Mouse (Mus musculus): ENCODE measurements around the gene Ppp5c. TPM values are rescaled to one million over a fixed set of nuclear protein-coding genes. Genes with fewer than 3 reads are reported as not detected.

Ppp5c gene
- polyA plus RNA-seq, 1 experiment from 2014 or later = 71.8 TPM

DNA sequence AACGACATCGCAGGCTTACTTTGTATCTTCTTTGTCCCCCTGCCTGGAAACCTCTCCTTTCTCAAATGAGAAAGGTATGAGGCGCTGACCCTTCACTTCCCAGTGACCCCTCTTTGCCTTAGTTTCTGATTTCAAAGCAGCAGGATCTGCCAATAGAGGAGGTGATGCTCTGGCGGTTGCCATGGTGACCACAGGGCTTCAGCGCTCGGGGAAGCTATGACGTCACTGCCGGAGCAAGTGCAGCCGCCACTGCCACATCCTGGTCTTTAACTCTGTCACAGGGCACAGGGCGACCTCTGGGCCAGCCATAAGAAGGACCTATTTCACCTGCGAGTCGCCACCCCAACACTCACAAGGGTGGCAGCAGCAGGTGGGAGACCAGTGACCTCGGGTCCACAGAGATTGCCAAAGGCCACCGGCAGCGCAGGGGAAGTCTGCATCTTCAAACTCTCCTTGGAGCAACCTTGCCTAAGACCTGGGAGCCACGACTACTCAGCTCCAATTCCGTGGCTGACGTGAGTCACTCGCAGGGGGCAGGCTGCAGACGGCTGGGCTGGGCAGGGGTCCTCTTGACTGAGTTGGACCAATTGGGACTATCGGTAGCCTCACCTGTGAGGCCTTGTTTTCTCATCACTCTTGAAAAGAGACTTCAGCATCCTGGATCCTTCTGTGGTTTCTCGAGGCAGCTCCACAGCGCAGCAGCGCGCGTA is 44.7 kb downstream of the Ppp5c start, which contains the start of gene Gm42372:
TSS of gene Gm42372 (plus strand) at position 228 of the 710 bp plus-strand sequence.
- Histone ChIP-seq H3K4me3 (ENCODE audit: low read depth, low read length) (no peak within 1 kb of the TSS), H3K27me3 (replicated peaks; ENCODE audit: insufficient read depth, low read length) (no peaks in the 10 kb centered on the region), H3K9ac (replicated peaks; ENCODE audit: low read depth) (no peak within 1 kb of the TSS), H3K27ac (ENCODE audit: low read length) (no peak within 1 kb of the TSS), H3K36me3 (ENCODE audit: insufficient read depth, low read length) (no peaks in the 10 kb centered on the region), H3K9me3 (ENCODE audit: low read length) (no peaks in the 10 kb centered on the region), H3K4me2 (replicated peaks; ENCODE audit: low read depth, low read length) (no peak within 1 kb of the TSS), H3K4me1 (ENCODE audit: insufficient read depth, low read depth, low read length) (no peaks in the 10 kb centered on the region)
- ATAC-seq (no peak), DNase-seq (ENCODE audit: low spot score) (peak; percentile 59)
- TF ChIP-seq CTCF (IDR thresholded peaks at IDR 0.05) = no peak
- TF ChIP-seq EP300 (IDR thresholded peaks at IDR 0.05) = no peak
- WGBS = 29% methylated on average over 26 of the region's 26 CpGs

DNA sequence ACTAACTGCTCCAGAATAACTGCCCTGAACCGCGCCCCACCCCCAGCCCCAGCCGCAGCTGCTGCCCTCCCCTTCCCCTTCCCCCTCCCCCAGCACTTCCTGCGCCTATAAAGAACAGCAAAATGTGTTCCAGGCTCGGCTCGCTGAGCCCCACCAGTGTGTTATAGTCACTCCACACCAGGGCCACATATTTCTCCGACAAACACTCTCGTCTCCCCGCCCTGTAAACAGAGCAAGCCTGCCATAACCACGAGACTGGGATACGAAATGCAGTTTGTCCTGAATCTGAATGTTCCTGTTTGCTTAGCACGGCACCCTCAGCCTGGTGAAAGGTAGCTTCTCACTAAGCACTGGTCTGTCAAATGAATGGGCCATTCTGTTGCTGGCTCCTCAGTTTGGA is 47.4 kb downstream of the Ppp5c start:
- no peak overlapping the region for H3K9ac ChIP-seq (replicated peaks; ENCODE audit: low read depth)
- H3K36me3 ChIP-seq (ENCODE audit: insufficient read depth, low read length) = no peaks in the 10 kb centered on the region
- ATAC-seq = peak; percentile 71
- under 1% methylated on average over 12 of the region's 12 CpGs for WGBS
- DNase-seq (ENCODE audit: low spot score) = peak; percentile 75
- peak overlapping the region; percentile 73 for H3K27ac ChIP-seq (ENCODE audit: low read length)
- peaks cover 3% of the 10 kb centered on the region; the same call in 1 of the 2 replicates for H3K4me1 ChIP-seq (ENCODE audit: insufficient read depth, low read depth, low read length)
- TF ChIP-seq CTCF (IDR thresholded peaks at IDR 0.05) (no peak), EP300 (IDR thresholded peaks at IDR 0.05) (no peak)
- no peaks in the 10 kb centered on the region for H3K27me3 ChIP-seq (replicated peaks; ENCODE audit: insufficient read depth, low read length)
- peak overlapping the region; percentile 15; the same call in 1 of the 2 replicates for H3K4me3 ChIP-seq (ENCODE audit: low read depth, low read length)
- peak overlapping the region; percentile 47 for H3K4me2 ChIP-seq (replicated peaks; ENCODE audit: low read depth, low read length)
- H3K9me3 ChIP-seq (ENCODE audit: low read length) = no peaks in the 10 kb centered on the region

DNA sequence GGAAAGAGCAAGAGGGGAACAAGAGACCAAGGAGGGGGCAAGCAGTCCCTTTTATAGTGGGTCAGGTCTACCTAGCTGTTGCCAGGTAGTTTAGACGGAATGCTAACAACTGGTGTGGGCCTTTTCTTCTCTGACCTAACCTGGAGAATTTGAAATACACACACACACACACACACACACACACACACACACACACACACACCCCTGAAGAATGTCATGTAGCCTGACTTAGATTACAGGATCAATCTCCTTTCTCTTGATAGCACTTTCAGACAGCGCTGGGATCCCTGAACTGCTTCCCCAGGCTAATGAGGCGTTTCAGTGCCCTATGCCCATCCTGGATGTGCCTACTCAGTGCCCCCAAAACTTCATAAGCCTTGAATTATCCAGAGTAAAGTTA is 49.1 kb downstream of the Ppp5c start:
- ATAC-seq (no peak), DNase-seq (ENCODE audit: low spot score) (no peak)
- TF ChIP-seq CTCF (IDR thresholded peaks at IDR 0.05) (no peak), EP300 (IDR thresholded peaks at IDR 0.05) (no peak)
- no peaks in the 10 kb centered on the region for H3K9me3 ChIP-seq (ENCODE audit: low read length)
- 89% methylated on average over 3 of the region's 3 CpGs for WGBS
- peaks cover 3% of the 10 kb centered on the region; the same call in 1 of the 2 replicates for H3K4me1 ChIP-seq (ENCODE audit: insufficient read depth, low read depth, low read length)
- H3K36me3 ChIP-seq (ENCODE audit: insufficient read depth, low read length) = no peaks in the 10 kb centered on the region
- no peak overlapping the region for H3K27ac ChIP-seq (ENCODE audit: low read length)
- no peak overlapping the region for H3K9ac ChIP-seq (replicated peaks; ENCODE audit: low read depth)
- no peaks in the 10 kb centered on the region for H3K27me3 ChIP-seq (replicated peaks; ENCODE audit: insufficient read depth, low read length)
- H3K4me3 ChIP-seq (ENCODE audit: low read depth, low read length) = no peak overlapping the region
- no peak overlapping the region for H3K4me2 ChIP-seq (replicated peaks; ENCODE audit: low read depth, low read length)

DNA sequence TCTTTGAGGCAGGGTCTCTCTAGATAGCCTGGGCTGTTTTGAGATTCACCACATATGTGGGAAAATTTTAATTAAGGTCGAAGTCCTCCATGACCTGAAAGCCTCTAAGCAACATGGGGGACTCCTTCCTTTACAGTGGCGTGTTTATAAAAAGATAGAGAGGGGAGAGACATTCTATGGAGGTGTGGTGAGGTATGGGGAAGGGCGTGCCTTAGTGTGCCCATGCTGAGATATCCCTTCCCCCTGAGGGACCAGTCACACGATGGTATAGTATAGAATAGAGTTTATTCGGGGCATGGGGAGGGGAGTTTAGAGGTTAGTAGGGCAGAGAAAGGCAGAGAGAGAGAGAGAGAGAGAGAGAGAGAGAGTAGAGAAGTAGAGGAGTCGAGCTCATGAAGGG is 49.6 kb downstream of the Ppp5c start:
- Histone ChIP-seq H3K4me1 (ENCODE audit: insufficient read depth, low read depth, low read length) (peaks cover 3% of the 10 kb centered on the region; the same call in 1 of the 2 replicates), H3K4me2 (replicated peaks; ENCODE audit: low read depth, low read length) (no peak overlapping the region), H3K9me3 (ENCODE audit: low read length) (no peaks in the 10 kb centered on the region), H3K27ac (ENCODE audit: low read length) (no peak overlapping the region), H3K9ac (replicated peaks; ENCODE audit: low read depth) (no peak overlapping the region), H3K4me3 (ENCODE audit: low read depth, low read length) (no peak overlapping the region), H3K36me3 (ENCODE audit: insufficient read depth, low read length) (no peaks in the 10 kb centered on the region), H3K27me3 (replicated peaks; ENCODE audit: insufficient read depth, low read length) (no peaks in the 10 kb centered on the region)
- WGBS = 63% methylated on average over 6 of the region's 6 CpGs
- TF ChIP-seq EP300 (IDR thresholded peaks at IDR 0.05) = no peak
- TF ChIP-seq CTCF (IDR thresholded peaks at IDR 0.05) = no peak
- DNase-seq (ENCODE audit: low spot score) = no peak
- ATAC-seq = no peak

DNA sequence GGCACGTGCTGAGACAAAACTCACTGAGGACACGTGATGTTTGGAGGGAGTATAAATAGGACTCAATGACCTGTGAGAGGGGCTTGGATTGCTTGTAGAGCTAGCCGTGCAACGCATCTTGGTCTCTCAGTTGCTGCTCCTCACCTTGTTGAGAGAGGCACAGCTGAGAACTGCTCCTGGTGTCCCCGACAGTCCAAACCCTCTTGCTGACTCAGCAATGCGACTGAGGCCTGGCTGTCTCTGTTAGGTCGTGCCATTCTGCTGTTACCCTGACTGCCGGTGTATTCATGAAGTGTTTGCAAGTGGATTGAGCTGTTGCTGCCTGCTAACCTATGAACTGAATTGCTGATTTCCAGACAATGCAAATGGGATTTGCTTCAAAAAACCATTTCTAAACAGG is 51.4 kb downstream of the Ppp5c start:
- H3K4me1 ChIP-seq (ENCODE audit: insufficient read depth, low read depth, low read length) = peaks cover 3% of the 10 kb centered on the region; the same call in 1 of the 2 replicates
- H3K27me3 ChIP-seq (replicated peaks; ENCODE audit: insufficient read depth, low read length) = no peaks in the 10 kb centered on the region
- H3K4me2 ChIP-seq (replicated peaks; ENCODE audit: low read depth, low read length) = no peak overlapping the region
- no peaks in the 10 kb centered on the region for H3K9me3 ChIP-seq (ENCODE audit: low read length)
- DNase-seq (ENCODE audit: low spot score) = no peak
- WGBS = 44% methylated on average over 8 of the region's 8 CpGs
- H3K9ac ChIP-seq (replicated peaks; ENCODE audit: low read depth) = no peak overlapping the region
- H3K36me3 ChIP-seq (ENCODE audit: insufficient read depth, low read length) = no peaks in the 10 kb centered on the region
- TF ChIP-seq EP300 (IDR thresholded peaks at IDR 0.05) = no peak
- TF ChIP-seq CTCF (IDR thresholded peaks at IDR 0.05) = no peak
- no peak overlapping the region for H3K27ac ChIP-seq (ENCODE audit: low read length)
- no peak overlapping the region for H3K4me3 ChIP-seq (ENCODE audit: low read depth, low read length)
- ATAC-seq = no peak

DNA sequence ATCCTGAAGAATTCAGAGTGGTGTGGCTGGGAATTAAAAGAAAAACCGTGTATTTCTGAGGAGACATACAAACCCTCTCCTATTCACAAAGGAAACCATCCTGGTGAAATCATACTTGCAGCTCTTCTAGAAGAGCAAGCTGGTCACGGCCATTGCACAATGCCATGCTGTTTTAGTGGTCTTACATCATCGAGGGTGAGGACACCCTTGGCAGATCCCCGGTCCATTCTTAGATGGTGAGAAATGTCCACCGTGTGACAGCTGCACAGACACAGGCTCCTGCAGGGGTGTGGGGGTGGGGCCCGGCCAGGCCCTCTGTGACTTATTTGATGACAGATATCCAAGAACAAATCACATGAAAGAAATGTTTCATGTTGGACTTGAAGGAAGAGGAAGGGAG is 53.7 kb downstream of the Ppp5c start:
- no peaks in the 10 kb centered on the region for H3K9me3 ChIP-seq (ENCODE audit: low read length)
- TF ChIP-seq EP300 (IDR thresholded peaks at IDR 0.05) = peak; percentile 80
- no peak for TF ChIP-seq CTCF (IDR thresholded peaks at IDR 0.05)
- no peaks in the 10 kb centered on the region for H3K27me3 ChIP-seq (replicated peaks; ENCODE audit: insufficient read depth, low read length)
- peak; percentile 97 for ATAC-seq
- H3K27ac ChIP-seq (ENCODE audit: low read length) = no peak overlapping the region
- H3K4me2 ChIP-seq (replicated peaks; ENCODE audit: low read depth, low read length) = no peak overlapping the region
- no peaks in the 10 kb centered on the region for H3K36me3 ChIP-seq (ENCODE audit: insufficient read depth, low read length)
- DNase-seq (ENCODE audit: low spot score) = peak; percentile 95
- no peak overlapping the region for H3K4me3 ChIP-seq (ENCODE audit: low read depth, low read length)
- H3K9ac ChIP-seq (replicated peaks; ENCODE audit: low read depth) = no peak overlapping the region
- peaks cover 3% of the 10 kb centered on the region; the same call in 1 of the 2 replicates for H3K4me1 ChIP-seq (ENCODE audit: insufficient read depth, low read depth, low read length)
- WGBS = 34% methylated on average over 6 of the region's 6 CpGs
